Mouse (Mus musculus) lung, embryonic 16.5 days (tissue): ENCODE results near the gene Setdb2. TPM values are rescaled to one million over a fixed set of nuclear protein-coding genes. Genes with fewer than 3 reads are reported as not detected.

Source experiments
- ATAC-seq: fragments of 200-750 bp; cut with Nextera tagmentation; 2 replicates; pipeline ENCODE4 v1.8.0; 2017; ENCODE audit warnings: low read depth, mild to moderate bottlenecking, moderate library complexity
- H3K27ac ChIP-seq: fragments of 300-500 bp; sonication (generic); 2 replicates; pipeline ENCODE4 v1.5.1; 2014; ENCODE audit warnings: mild to moderate bottlenecking, control low read depth, low read length
- H3K27me3 ChIP-seq: fragments of 300-500 bp; sonication (generic); 2 replicates; pipeline ENCODE4 v1.6.1; 2014; ENCODE audit warnings: low read depth, low read length, mixed read lengths; ENCODE audit not compliant: control insufficient read depth, insufficient read depth
- H3K36me3 ChIP-seq: fragments of 300-500 bp; sonication (generic); 2 replicates; pipeline ENCODE4 v1.6.1; 2014; ENCODE audit warnings: low read length; ENCODE audit not compliant: control insufficient read depth, insufficient read depth
- H3K4me1 ChIP-seq: fragments of 300-500 bp; sonication (generic); replicated peaks from 2 replicates; pipeline ENCODE4 v1.6.1; 2014; ENCODE audit warnings: low read length, mixed read lengths; ENCODE audit not compliant: control insufficient read depth, insufficient read depth
- H3K4me2 ChIP-seq: fragments of 300-500 bp; sonication (generic); 2 replicates; pipeline ENCODE4 v1.6.1; 2014; ENCODE audit warnings: low read depth, low read length, control low read depth
- H3K4me3 ChIP-seq: fragments of 300-500 bp; sonication (generic); 2 replicates; pipeline ENCODE4 v1.5.1; 2014; ENCODE audit warnings: mild to moderate bottlenecking, low read length, control low read depth
- H3K9ac ChIP-seq: fragments of 300-500 bp; sonication (generic); 2 replicates; pipeline ENCODE4 v1.6.1; 2014; ENCODE audit warnings: low read length, control low read depth
- H3K9me3 ChIP-seq: fragments of 300-500 bp; sonication (generic); 2 replicates; pipeline ENCODE4 v1.6.1; 2016; ENCODE audit warnings: low read length; ENCODE audit not compliant: control insufficient read depth
- WGBS: fragments of 180-500 bp; shearing (Covaris S2); extraction: QIAGEN DNeasy Blood & Tissue Kit; methylation state at CpG from one replicate; pipeline ENCODE4 v1.1.7; 2014; 5-methylcytosine and 5-hydroxymethylcytosine counted together
- polyA plus RNA-seq: library from polyadenylated mRNA; unstranded; fragments of >200 nt; fragmentation: Nextera tagmentation; extraction: Ambion mirVana; gene quantifications from 2 replicates; pipeline ENCODE4 v1.2.1, GENCODE M21; 2015

Gene Setdb2
- 9.7 and 10.3 TPM in 2 replicates for polyA plus RNA-seq

GRCm38 (mm10) chr14:59440558-59441471 lies at the start of gene Setdb2, which contains the start of gene Cab39l:
Setdb2 (minus strand) TSS chr14:59440884.
Cab39l (plus strand) TSS chr14:59440972.
- WGBS: under 1% methylated on average over 62 of the region's 66 CpGs
- no peaks in the 10 kb centered on the region for H3K27me3 ChIP-seq
- H3K4me1 ChIP-seq: peaks cover 3% of the 10 kb centered on the region; the same call in 1 of the 2 replicates
- peak within 1 kb of the TSS; percentile 91 for H3K9ac ChIP-seq
- peak; percentile 100 for ATAC-seq
- no peaks in the 10 kb centered on the region for H3K36me3 ChIP-seq
- peak within 1 kb of the TSS; percentile 84 for H3K27ac ChIP-seq
- no peaks in the 10 kb centered on the region for H3K9me3 ChIP-seq
- H3K4me2 ChIP-seq: peak within 1 kb of the TSS; percentile 80
- peak within 1 kb of the TSS; percentile 93 for H3K4me3 ChIP-seq

GRCm38 (mm10) chr14:59485247-59485810 lies 44.6 kb upstream of the Setdb2 start:
- H3K27ac ChIP-seq: peak overlapping the region; percentile 54

GRCm38 (mm10) chr14:59478699-59479098 lies 38.0 kb upstream of the Setdb2 start:
- H3K27ac ChIP-seq: peak overlapping the region; percentile 4
- H3K4me3 ChIP-seq: peak overlapping the region; percentile 16; the same call in 1 of the 2 replicates
- H3K9ac ChIP-seq: peak overlapping the region; percentile 0; the same call in 1 of the 2 replicates
- no peaks in the 10 kb centered on the region for H3K4me1 ChIP-seq
- peak; percentile 59; the same call in 1 of the 2 replicates for ATAC-seq
- no peaks in the 10 kb centered on the region for H3K27me3 ChIP-seq
- H3K36me3 ChIP-seq: no peaks in the 10 kb centered on the region
- WGBS: 32% methylated on average over 6 of the region's 6 CpGs
- no peaks in the 10 kb centered on the region for H3K9me3 ChIP-seq
- H3K4me2 ChIP-seq: 0 out of 2 replicates have a peak overlapping the region, but pooled peaks have one; percentile 21

More at GRCm38 (mm10) chr14:59485247-59485810, 44.6 kb upstream of the Setdb2 start:
- H3K4me2 ChIP-seq: peak overlapping the region; percentile 7; the same call in 1 of the 2 replicates
- no peaks in the 10 kb centered on the region for H3K27me3 ChIP-seq
- no peaks in the 10 kb centered on the region for H3K9me3 ChIP-seq
- 57% methylated on average over 4 of the region's 4 CpGs for WGBS
- H3K4me1 ChIP-seq: 0 out of 2 replicates have a peak, but pooled peaks cover 2% of the 10 kb centered on the region
- H3K36me3 ChIP-seq: no peaks in the 10 kb centered on the region
- no peak overlapping the region for H3K9ac ChIP-seq
- peak; percentile 80 for ATAC-seq
- H3K4me3 ChIP-seq: no peak overlapping the region

GRCm38 (mm10) chr14:59470781-59471180 lies 30.1 kb upstream of the Setdb2 start:
- WGBS: 76% methylated on average over 1 of the region's 1 CpGs
- no peak overlapping the region for H3K4me2 ChIP-seq
- no peaks in the 10 kb centered on the region for H3K27me3 ChIP-seq
- H3K27ac ChIP-seq: no peak overlapping the region
- no peak overlapping the region for H3K9ac ChIP-seq
- H3K4me3 ChIP-seq: no peak overlapping the region
- ATAC-seq: no peak
- no peaks in the 10 kb centered on the region for H3K9me3 ChIP-seq
- H3K4me1 ChIP-seq: no peaks in the 10 kb centered on the region
- no peaks in the 10 kb centered on the region for H3K36me3 ChIP-seq

GRCm38 (mm10) chr14:59467798-59468197 lies 27.1 kb upstream of the Setdb2 start:
- 38% methylated on average over 1 of the region's 1 CpGs for WGBS
- Histone ChIP-seq H3K4me1 (no peaks in the 10 kb centered on the region), H3K36me3 (no peaks in the 10 kb centered on the region), H3K9ac (no peak overlapping the region), H3K27me3 (no peaks in the 10 kb centered on the region), H3K27ac (no peak overlapping the region), H3K9me3 (no peaks in the 10 kb centered on the region), H3K4me2 (no peak overlapping the region), H3K4me3 (no peak overlapping the region)
- no peak for ATAC-seq

GRCm38 (mm10) chr14:59466503-59466902 lies 25.8 kb upstream of the Setdb2 start:
- Histone ChIP-seq H3K27ac (no peak overlapping the region), H3K9ac (no peak overlapping the region), H3K36me3 (no peaks in the 10 kb centered on the region), H3K4me1 (no peaks in the 10 kb centered on the region), H3K27me3 (no peaks in the 10 kb centered on the region), H3K4me3 (no peak overlapping the region), H3K9me3 (no peaks in the 10 kb centered on the region), H3K4me2 (no peak overlapping the region)
- 93% methylated on average over 2 of the region's 2 CpGs for WGBS
- ATAC-seq: no peak

- no peak for ATAC-seq
Observed at GRCm38 (mm10) chr14:59447981-59448380, 7.3 kb upstream of the Setdb2 start.

GRCm38 (mm10) chr14:59445421-59445820 lies 4.7 kb upstream of the Setdb2 start:
- Histone ChIP-seq H3K9ac (no peak overlapping the region), H3K4me2 (no peak overlapping the region), H3K4me3 (no peak overlapping the region), H3K27me3 (no peaks in the 10 kb centered on the region), H3K4me1 (no peaks in the 10 kb centered on the region; the same call in 1 of the 2 replicates), H3K27ac (no peak overlapping the region), H3K36me3 (no peaks in the 10 kb centered on the region), H3K9me3 (no peaks in the 10 kb centered on the region)
- ATAC-seq: no peak
- WGBS: 81% methylated on average over 1 of the region's 1 CpGs

More at GRCm38 (mm10) chr14:59447981-59448380, 7.3 kb upstream of the Setdb2 start:
- no peak overlapping the region for H3K9ac ChIP-seq
- no peak overlapping the region for H3K4me2 ChIP-seq
- H3K36me3 ChIP-seq: no peaks in the 10 kb centered on the region
- no peak overlapping the region for H3K4me3 ChIP-seq
- H3K27ac ChIP-seq: no peak overlapping the region
- no peaks in the 10 kb centered on the region for H3K9me3 ChIP-seq
- no peaks in the 10 kb centered on the region for H3K4me1 ChIP-seq
- no peaks in the 10 kb centered on the region for H3K27me3 ChIP-seq

- no peak for ATAC-seq
- Histone ChIP-seq H3K4me3 (peak overlapping the region; percentile 93), H3K4me1 (peaks cover 3% of the 10 kb centered on the region; the same call in 1 of the 2 replicates), H3K36me3 (no peaks in the 10 kb centered on the region), H3K4me2 (peak overlapping the region; percentile 73), H3K9me3 (no peaks in the 10 kb centered on the region), H3K27me3 (no peaks in the 10 kb centered on the region), H3K27ac (peak overlapping the region; percentile 84), H3K9ac (peak overlapping the region; percentile 91)
- WGBS: 11% methylated on average over 6 of the region's 6 CpGs
Observed at GRCm38 (mm10) chr14:59441472-59441805, 755 bp upstream of the Setdb2 start.
